Mouse (Mus musculus): ENCODE results near the gene Dnah17. TPM values are rescaled to one million over a fixed set of nuclear protein-coding genes. Genes with fewer than 3 reads are reported as not detected.

Gene Dnah17
- polyA plus RNA-seq (2015; fragmentation: Nextera tagmentation; extraction: Ambion mirVana) = 0.08 and 0.11 TPM in 2 replicates

DNA sequence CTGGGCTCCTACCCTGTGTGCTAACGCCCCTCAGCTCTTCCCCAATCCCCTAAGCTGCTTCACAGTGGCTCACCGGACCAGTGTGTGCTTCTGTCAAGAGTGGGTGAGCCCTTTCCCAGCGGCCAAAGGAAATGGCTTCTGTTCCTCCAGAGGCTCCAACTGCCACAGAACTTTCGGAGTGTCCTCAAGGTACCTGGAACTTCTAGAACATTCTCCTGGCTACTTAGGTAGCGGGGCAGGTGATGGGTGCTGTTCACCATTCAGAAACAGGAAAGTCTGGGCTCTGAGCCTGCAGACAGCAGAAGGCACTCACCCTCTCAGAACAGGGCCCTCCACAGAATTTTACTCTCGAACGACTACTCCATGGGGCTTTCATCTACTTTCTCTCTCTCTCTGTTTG lies at the start of gene Dnah17:
Dnah17 (minus strand) TSS at position 101 of the 400 bp plus-strand sequence.

DNA sequence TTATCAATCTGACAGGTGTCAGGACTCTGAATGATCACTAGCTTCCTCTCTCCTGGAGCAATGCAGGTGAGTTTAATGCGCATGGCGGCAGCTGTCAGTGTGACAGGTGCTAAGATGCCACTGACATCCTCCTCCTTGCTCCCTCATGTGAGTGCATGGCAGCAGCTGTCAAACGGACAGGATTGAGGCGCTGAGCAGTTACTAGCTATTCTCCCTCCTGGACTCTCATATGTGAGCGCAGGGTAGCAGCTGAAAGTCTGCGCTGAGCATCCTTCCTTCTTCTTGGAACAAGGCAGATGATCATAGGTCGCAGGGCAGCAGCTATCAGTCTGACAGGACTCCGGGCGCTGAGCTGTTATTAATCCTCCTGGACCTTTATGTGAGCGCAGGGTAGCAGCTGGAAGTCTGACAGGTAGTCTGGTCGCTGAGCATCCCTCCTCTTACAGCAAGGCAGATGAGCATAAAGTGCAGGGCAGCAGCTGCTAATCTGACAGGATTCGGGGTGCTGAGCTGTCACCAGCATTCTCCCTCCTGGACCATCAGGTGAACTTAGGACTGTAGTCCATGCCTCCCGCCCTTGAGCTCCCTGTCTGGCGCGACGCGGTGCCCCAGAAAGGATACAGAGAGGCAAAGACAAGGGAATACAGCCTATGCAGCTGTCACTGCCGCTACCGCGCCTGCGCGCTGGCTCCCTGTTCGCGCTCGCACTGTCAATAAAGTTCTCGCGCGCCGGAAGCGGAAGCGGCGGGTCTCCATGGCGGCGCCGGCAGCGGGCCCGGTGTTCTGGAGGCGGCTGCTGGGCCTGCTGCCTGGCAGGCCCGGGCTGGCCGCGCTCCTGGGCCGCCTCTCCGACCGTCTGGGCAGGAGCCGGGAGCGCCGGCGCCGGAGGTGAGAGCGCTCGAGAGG lies 144.1 kb downstream of the Dnah17 start, which contains the start of gene Pgs1:
Pgs1 (plus strand) TSS at position 167 of the 906 bp plus-strand sequence.

Other genes with a start within 250 kb of the Dnah17 start
- 7.0 and 7.6 TPM in 2 replicates for gene Socs3, start 160.6 kb downstream of the Dnah17 start, polyA plus RNA-seq (2015; fragmentation: Nextera tagmentation; extraction: Ambion mirVana)
- 18.8 and 20.9 TPM in 2 replicates for gene Pgs1, start 144.3 kb downstream of the Dnah17 start, polyA plus RNA-seq (2015; fragmentation: Nextera tagmentation; extraction: Ambion mirVana)
- gene Cyth1, start 118.0 kb upstream of the Dnah17 start, polyA plus RNA-seq (2015; fragmentation: Nextera tagmentation; extraction: Ambion mirVana) = 5.8 and 7.7 TPM in 2 replicates
- 7.2 and 8.8 TPM in 2 replicates for gene Usp36, start 159.6 kb upstream of the Dnah17 start, polyA plus RNA-seq (2015; fragmentation: Nextera tagmentation; extraction: Ambion mirVana)
- 0.17 and 0.34 TPM in 2 replicates for gene Cep295nl, start 211.9 kb upstream of the Dnah17 start, polyA plus RNA-seq (2015; fragmentation: Nextera tagmentation; extraction: Ambion mirVana)
- gene Timp2, start 225.1 kb upstream of the Dnah17 start, polyA plus RNA-seq (2015; fragmentation: Nextera tagmentation; extraction: Ambion mirVana) = 47.2 and 63.3 TPM in 2 replicates